Mouse (Mus musculus) retina, postnatal 7 days (tissue): ENCODE data around the gene Cyfip2.

Experiments used
- DNase-seq: peaks from one replicate; pipeline ENCODE4 v3.0.0-alpha.2; 2012; ENCODE audit warnings: low read depth, low spot score

Cyfip2 gene

GRCm38 (mm10) chr11:46312523-46313035 lies at the start of gene Cyfip2:
TSS of gene Cyfip2 (minus strand) at chr11:46312859.
- peak; percentile 20 for DNase-seq

GRCm38 (mm10) chr11:46360991-46361665 lies 48.5 kb upstream of the Cyfip2 start:
- DNase-seq = no peak

GRCm38 (mm10) chr11:46358369-46358768 lies 45.7 kb upstream of the Cyfip2 start:
- no peak for DNase-seq

- DNase-seq = no peak
Observed at GRCm38 (mm10) chr11:46349681-46350410, 37.2 kb upstream of the Cyfip2 start.

- DNase-seq = no peak
Observed at GRCm38 (mm10) chr11:46348416-46348815, 35.8 kb upstream of the Cyfip2 start.

GRCm38 (mm10) chr11:46347756-46348155 lies 35.1 kb upstream of the Cyfip2 start:
- DNase-seq = no peak

GRCm38 (mm10) chr11:46343886-46344546 lies 31.4 kb upstream of the Cyfip2 start:
- no peak for DNase-seq

- DNase-seq = no peak
Observed at GRCm38 (mm10) chr11:46341960-46342359, 29.3 kb upstream of the Cyfip2 start.

- no peak for DNase-seq
Observed at GRCm38 (mm10) chr11:46336020-46336419, 23.4 kb upstream of the Cyfip2 start.

GRCm38 (mm10) chr11:46332217-46332616 lies 19.6 kb upstream of the Cyfip2 start:
- no peak for DNase-seq

- no peak for DNase-seq
Observed at GRCm38 (mm10) chr11:46326271-46327015, 13.8 kb upstream of the Cyfip2 start.

- no peak for DNase-seq
Observed at GRCm38 (mm10) chr11:46321559-46321958, 8.9 kb upstream of the Cyfip2 start.

GRCm38 (mm10) chr11:46314534-46314933 lies 1.9 kb upstream of the Cyfip2 start:
- DNase-seq = no peak

GRCm38 (mm10) chr11:46313851-46314250 lies 1.2 kb upstream of the Cyfip2 start:
- no peak for DNase-seq

- peak; percentile 34 for DNase-seq
Observed at GRCm38 (mm10) chr11:46311703-46312522, 746 bp downstream of the Cyfip2 start.

GRCm38 (mm10) chr11:46311181-46311702 lies 1.4 kb downstream of the Cyfip2 start:
- DNase-seq = no peak

- no peak for DNase-seq
Observed at GRCm38 (mm10) chr11:46310647-46311063, 2.0 kb downstream of the Cyfip2 start.

GRCm38 (mm10) chr11:46309808-46310555 lies 2.7 kb downstream of the Cyfip2 start:
- peak; percentile 28 for DNase-seq

GRCm38 (mm10) chr11:46309111-46309741 lies 3.4 kb downstream of the Cyfip2 start:
- DNase-seq = no peak
